Mouse (Mus musculus) neural tube, embryonic 15.5 days (tissue): ENCODE data around the gene Ttll6. TPM values are rescaled to one million over a fixed set of nuclear protein-coding genes. Genes with fewer than 3 reads are reported as not detected.
"Not testable (repeated sequence)": the region's sequence is repeated elsewhere in the genome, so short reads cannot be mapped to it uniquely, and the experiment has no call there.

Source experiments
- ATAC-seq: fragments of 200-750 bp; cut with Nextera tagmentation; 2 replicates; pipeline ENCODE4 v1.8.0; 2017; ENCODE audit warnings: mild to moderate bottlenecking, moderate TSS enrichment, moderate library complexity; ENCODE audit not compliant: low FRiP score
- H3K27ac ChIP-seq: fragments of 300-500 bp; sonication (generic); replicated peaks from 2 replicates; pipeline ENCODE4 v1.5.1; 2015; ENCODE audit warnings: mild to moderate bottlenecking, inconsistent platforms
- H3K27me3 ChIP-seq: fragments of 300-500 bp; sonication (generic); replicated peaks from 2 replicates; pipeline ENCODE4 v1.6.1; 2015; ENCODE audit warnings: inconsistent platforms
- H3K36me3 ChIP-seq: fragments of 300-500 bp; sonication (generic); 2 replicates; pipeline ENCODE4 v1.6.1; 2015; ENCODE audit warnings: inconsistent platforms
- H3K4me1 ChIP-seq: fragments of 300-500 bp; sonication (generic); 2 replicates; pipeline ENCODE4 v1.6.1; 2015; ENCODE audit warnings: inconsistent platforms
- H3K4me2 ChIP-seq: fragments of 300-500 bp; sonication (generic); 2 replicates; pipeline ENCODE4 v1.6.1; 2015; ENCODE audit warnings: inconsistent platforms, mild to moderate bottlenecking, moderate library complexity
- H3K4me3 ChIP-seq: fragments of 300-500 bp; sonication (generic); replicated peaks from 2 replicates; pipeline ENCODE4 v1.5.1; 2015; ENCODE audit warnings: mild to moderate bottlenecking, inconsistent platforms
- H3K9ac ChIP-seq: fragments of 300-500 bp; sonication (generic); replicated peaks from 2 replicates; pipeline ENCODE4 v1.6.1; 2015; ENCODE audit warnings: mild to moderate bottlenecking, inconsistent platforms
- H3K9me3 ChIP-seq: fragments of 300-500 bp; sonication (generic); replicated peaks from 2 replicates; pipeline ENCODE4 v1.6.1; 2016; ENCODE audit warnings: inconsistent platforms
- WGBS: fragments of 180-500 bp; shearing (Covaris S2); methylation state at CpG from one replicate; pipeline ENCODE4 v1.1.7; 2015; ENCODE audit warnings: mixed read lengths; 5-methylcytosine and 5-hydroxymethylcytosine counted together
- polyA plus RNA-seq: library from polyadenylated mRNA; unstranded; fragments of >200 nt; fragmentation: Nextera tagmentation; extraction: Ambion mirVana; gene quantifications from 2 replicates; pipeline ENCODE4 v1.2.1, GENCODE M21; 2015

The Ttll6 gene
- 0.23 and 0.46 TPM in 2 replicates for polyA plus RNA-seq

GRCm38 (mm10) chr11:96133239-96133865 is at the start of gene Ttll6:
TSS of gene Ttll6 (plus strand) at chr11:96133786.
- no peak for ATAC-seq
- H3K4me2 ChIP-seq, result peak within 1 kb of the TSS; percentile 46
- peaks cover 6% of the 10 kb centered on the region; the same call in 1 of the 2 replicates for H3K27me3 ChIP-seq
- H3K9ac ChIP-seq, result no peak within 1 kb of the TSS
- no peak within 1 kb of the TSS for H3K27ac ChIP-seq
- H3K4me1 ChIP-seq, result peaks cover 10% of the 10 kb centered on the region
- 18% methylated on average over 16 of the region's 16 CpGs for WGBS
- no peaks in the 10 kb centered on the region for H3K9me3 ChIP-seq
- no peaks in the 10 kb centered on the region for H3K36me3 ChIP-seq
- no peak within 1 kb of the TSS; the same call in 1 of the 2 replicates for H3K4me3 ChIP-seq

- no peak for ATAC-seq
- Histone ChIP-seq H3K4me2 (no peak overlapping the region), H3K4me1 (no peaks in the 10 kb centered on the region), H3K9me3 (no peaks in the 10 kb centered on the region), H3K9ac (no peak overlapping the region), H3K27me3 (no peaks in the 10 kb centered on the region), H3K27ac (no peak overlapping the region), H3K4me3 (no peak overlapping the region), H3K36me3 (no peaks in the 10 kb centered on the region)
- WGBS, result 90% methylated on average over 6 of the region's 6 CpGs
Measured at GRCm38 (mm10) chr11:96087981-96088380, 45.6 kb upstream of the Ttll6 start.

GRCm38 (mm10) chr11:96091073-96091472 is 42.5 kb upstream of the Ttll6 start:
- no peak overlapping the region for H3K4me2 ChIP-seq
- H3K9ac ChIP-seq, result no peak overlapping the region
- H3K27me3 ChIP-seq, result no peaks in the 10 kb centered on the region
- H3K4me3 ChIP-seq, result no peak overlapping the region
- WGBS, result 87% methylated on average over 2 of the region's 2 CpGs
- no peaks in the 10 kb centered on the region for H3K4me1 ChIP-seq
- no peaks in the 10 kb centered on the region for H3K36me3 ChIP-seq
- no peak overlapping the region for H3K27ac ChIP-seq
- ATAC-seq, result no peak
- H3K9me3 ChIP-seq, result no peaks in the 10 kb centered on the region

GRCm38 (mm10) chr11:96092674-96093291 is 40.8 kb upstream of the Ttll6 start:
- ATAC-seq, result no peak
- Histone ChIP-seq H3K36me3 (no peaks in the 10 kb centered on the region), H3K27ac (no peak overlapping the region), H3K27me3 (0 out of 2 replicates have a peak, but pooled peaks cover 2% of the 10 kb centered on the region), H3K4me2 (no peak overlapping the region), H3K4me1 (no peaks in the 10 kb centered on the region), H3K4me3 (no peak overlapping the region), H3K9me3 (no peaks in the 10 kb centered on the region), H3K9ac (no peak overlapping the region)
- WGBS, result 47% methylated on average over 7 of the region's 7 CpGs

- H3K4me1 ChIP-seq, result no peaks in the 10 kb centered on the region
- no peak overlapping the region for H3K4me2 ChIP-seq
- no peak overlapping the region for H3K27ac ChIP-seq
- 0 out of 2 replicates have a peak, but pooled peaks cover 2% of the 10 kb centered on the region for H3K27me3 ChIP-seq
- no peak overlapping the region for H3K9ac ChIP-seq
- no peak overlapping the region for H3K4me3 ChIP-seq
- 6% methylated on average over 3 of the region's 3 CpGs for WGBS
- no peaks in the 10 kb centered on the region for H3K36me3 ChIP-seq
- ATAC-seq, result no peak
- no peaks in the 10 kb centered on the region for H3K9me3 ChIP-seq
Measured at GRCm38 (mm10) chr11:96093361-96093760, 40.2 kb upstream of the Ttll6 start.

- Histone ChIP-seq H3K4me1 (no peaks in the 10 kb centered on the region), H3K36me3 (no peaks in the 10 kb centered on the region), H3K4me2 (no peak overlapping the region), H3K27ac (no peak overlapping the region), H3K9me3 (no peaks in the 10 kb centered on the region), H3K9ac (no peak overlapping the region), H3K27me3 (no peaks in the 10 kb centered on the region), H3K4me3 (no peak overlapping the region)
- no peak for ATAC-seq
- 67% methylated on average over 1 of the region's 1 CpGs for WGBS
Measured at GRCm38 (mm10) chr11:96108376-96108775, 25.2 kb upstream of the Ttll6 start.

- not testable (repeated sequence) for H3K27ac ChIP-seq, H3K27me3 ChIP-seq, H3K36me3 ChIP-seq, H3K9me3 ChIP-seq, H3K4me2 ChIP-seq, H3K9ac ChIP-seq, H3K4me1 ChIP-seq, H3K4me3 ChIP-seq, ATAC-seq
- 63% methylated on average over 2 of the region's 2 CpGs for WGBS
Measured at GRCm38 (mm10) chr11:96110950-96111349, 22.6 kb upstream of the Ttll6 start.

- Histone ChIP-seq H3K4me2 (no peak within 1 kb of the TSS), H3K9ac (no peak within 1 kb of the TSS), H3K27ac (no peak within 1 kb of the TSS), H3K27me3 (no peaks in the 10 kb centered on the region), H3K9me3 (no peaks in the 10 kb centered on the region), H3K4me1 (no peaks in the 10 kb centered on the region), H3K4me3 (no peak within 1 kb of the TSS), H3K36me3 (no peaks in the 10 kb centered on the region)
- no peak for ATAC-seq
- 48% methylated on average over 14 of the region's 14 CpGs for WGBS
Measured at GRCm38 (mm10) chr11:96111751-96112150, 21.8 kb upstream of the Ttll6 start, which contains the start of gene Calcoco2. TSS of gene Calcoco2 (minus strand) at chr11:96111964.

- 71% methylated on average over 2 of the region's 2 CpGs for WGBS
- Histone ChIP-seq H3K9ac (no peak overlapping the region), H3K4me2 (no peak overlapping the region), H3K27ac (no peak overlapping the region), H3K4me3 (no peak overlapping the region), H3K27me3 (no peaks in the 10 kb centered on the region), H3K36me3 (no peaks in the 10 kb centered on the region), H3K9me3 (no peaks in the 10 kb centered on the region), H3K4me1 (no peaks in the 10 kb centered on the region)
- ATAC-seq, result no peak
Measured at GRCm38 (mm10) chr11:96114077-96114476, 19.5 kb upstream of the Ttll6 start.

- WGBS, result 92% methylated on average over 6 of the region's 6 CpGs
- no peak for ATAC-seq
- H3K4me1 ChIP-seq, result no peaks in the 10 kb centered on the region
- H3K4me3 ChIP-seq, result no peak overlapping the region
- H3K27me3 ChIP-seq, result no peaks in the 10 kb centered on the region
- no peaks in the 10 kb centered on the region for H3K36me3 ChIP-seq
- no peak overlapping the region for H3K4me2 ChIP-seq
- no peak overlapping the region for H3K9ac ChIP-seq
- H3K9me3 ChIP-seq, result no peaks in the 10 kb centered on the region
- no peak overlapping the region for H3K27ac ChIP-seq
Measured at GRCm38 (mm10) chr11:96115416-96115815, 18.2 kb upstream of the Ttll6 start.

GRCm38 (mm10) chr11:96116116-96116515 is 17.5 kb upstream of the Ttll6 start:
- Histone ChIP-seq H3K4me1 (no peaks in the 10 kb centered on the region), H3K4me3 (no peak overlapping the region), H3K4me2 (no peak overlapping the region), H3K9ac (no peak overlapping the region), H3K36me3 (no peaks in the 10 kb centered on the region), H3K27me3 (no peaks in the 10 kb centered on the region; the same call in 1 of the 2 replicates), H3K27ac (no peak overlapping the region), H3K9me3 (no peaks in the 10 kb centered on the region)
- 92% methylated on average over 3 of the region's 3 CpGs for WGBS
- ATAC-seq, result no peak

- not testable (repeated sequence) for H3K9ac ChIP-seq, H3K27me3 ChIP-seq, H3K9me3 ChIP-seq, ATAC-seq, H3K36me3 ChIP-seq, H3K4me3 ChIP-seq, H3K27ac ChIP-seq, H3K4me2 ChIP-seq, H3K4me1 ChIP-seq
- WGBS, result 80% methylated on average over 3 of the region's 3 CpGs
Measured at GRCm38 (mm10) chr11:96116925-96117324, 16.7 kb upstream of the Ttll6 start.
